Mouse (Mus musculus) hindbrain, embryonic 11.5 days (tissue): ENCODE results near the gene Bcl2a1c. TPM values are rescaled to one million over a fixed set of nuclear protein-coding genes. Genes with fewer than 3 reads are reported as not detected.
"Not testable (repeated sequence)": the region's sequence is repeated elsewhere in the genome, so short reads cannot be mapped to it uniquely, and the experiment has no call there.

Source experiments
- ATAC-seq: fragments of 200-750 bp; cut with Nextera tagmentation; 2 replicates; pipeline ENCODE4 v1.8.0; 2017; ENCODE audit warnings: mild to moderate bottlenecking, moderate TSS enrichment, moderate library complexity; ENCODE audit not compliant: low FRiP score
- DNase-seq: peaks from one replicate; pipeline ENCODE4 v3.0.0-alpha.2; 2015; ENCODE audit warnings: low spot score
- H3K27ac ChIP-seq: fragments of 300-500 bp; sonication (generic); 2 replicates; pipeline ENCODE4 v1.5.1; 2014; ENCODE audit warnings: mild to moderate bottlenecking, low read depth, low read length
- H3K27me3 ChIP-seq: fragments of 300-500 bp; sonication (generic); 2 replicates; pipeline ENCODE4 v1.6.1; 2014; ENCODE audit warnings: mild to moderate bottlenecking, low read length, moderate library complexity, mixed read lengths; ENCODE audit not compliant: control insufficient read depth, insufficient read depth
- H3K36me3 ChIP-seq: fragments of 300-500 bp; sonication (generic); 2 replicates; pipeline ENCODE4 v1.6.1; 2014; ENCODE audit warnings: mild to moderate bottlenecking, low read length, moderate library complexity, mixed read lengths; ENCODE audit not compliant: control insufficient read depth, insufficient read depth
- H3K4me1 ChIP-seq: fragments of 300-500 bp; sonication (generic); replicated peaks from 2 replicates; pipeline ENCODE4 v1.6.1; 2014; ENCODE audit warnings: low read length, mixed read lengths; ENCODE audit not compliant: control insufficient read depth, insufficient read depth
- H3K4me2 ChIP-seq: fragments of 300-500 bp; sonication (generic); replicated peaks from 2 replicates; pipeline ENCODE4 v1.6.1; 2014; ENCODE audit warnings: mild to moderate bottlenecking, low read depth, low read length
- H3K4me3 ChIP-seq: fragments of 300-500 bp; sonication (generic); 2 replicates; pipeline ENCODE4 v1.5.1; 2014; ENCODE audit warnings: low read depth, low read length
- H3K9ac ChIP-seq: fragments of 300-500 bp; sonication (generic); 2 replicates; pipeline ENCODE4 v1.6.1; 2014; ENCODE audit warnings: low read depth, low read length
- H3K9me3 ChIP-seq: fragments of 300-500 bp; sonication (generic); 2 replicates; pipeline ENCODE4 v1.6.1; 2016; ENCODE audit warnings: low read length; ENCODE audit not compliant: control insufficient read depth
- WGBS: fragments of 180-500 bp; shearing (Covaris S2); extraction: QIAGEN DNeasy Blood & Tissue Kit; methylation state at CpG from one replicate; pipeline ENCODE4 v1.1.7; 2014; 5-methylcytosine and 5-hydroxymethylcytosine counted together
- polyA plus RNA-seq: library from polyadenylated mRNA; unstranded; fragments of >200 nt; fragmentation: Nextera tagmentation; extraction: Ambion mirVana; gene quantifications from 2 replicates; pipeline ENCODE4 v1.2.1, GENCODE M21; 2014

The Bcl2a1c gene
- polyA plus RNA-seq, 1 experiment from 2014 or later: not detected

- WGBS: 27% methylated on average over 5 of the region's 5 CpGs
These were observed 41.8 kb downstream of the Bcl2a1c start for GRCm38 (mm10) chr9:114371717-114372116.

GRCm38 (mm10) chr9:114375276-114375962 lies 45.5 kb downstream of the Bcl2a1c start:
- no peak for DNase-seq
- H3K4me1 ChIP-seq: no peaks in the 10 kb centered on the region
- H3K4me2 ChIP-seq: no peak overlapping the region
- H3K27ac ChIP-seq: no peak overlapping the region
- H3K9me3 ChIP-seq: no peaks in the 10 kb centered on the region
- no peak overlapping the region for H3K4me3 ChIP-seq
- 90% methylated on average over 10 of the region's 10 CpGs for WGBS
- no peak for ATAC-seq
- H3K9ac ChIP-seq: no peak overlapping the region
- H3K27me3 ChIP-seq: no peaks in the 10 kb centered on the region
- H3K36me3 ChIP-seq: no peaks in the 10 kb centered on the region

More at GRCm38 (mm10) chr9:114371717-114372116, 41.8 kb downstream of the Bcl2a1c start:
- H3K4me3 ChIP-seq, H3K9me3 ChIP-seq, H3K4me1 ChIP-seq, H3K27ac ChIP-seq, H3K9ac ChIP-seq, H3K4me2 ChIP-seq, DNase-seq, H3K27me3 ChIP-seq, ATAC-seq, H3K36me3 ChIP-seq: not testable (repeated sequence)

- no peaks in the 10 kb centered on the region for H3K9me3 ChIP-seq
- ATAC-seq: no peak
- no peaks in the 10 kb centered on the region for H3K4me1 ChIP-seq
- DNase-seq: no peak
- H3K9ac ChIP-seq: no peak overlapping the region
- 96% methylated on average over 10 of the region's 10 CpGs for WGBS
- no peak overlapping the region for H3K4me2 ChIP-seq
- H3K27me3 ChIP-seq: no peaks in the 10 kb centered on the region
- no peak overlapping the region for H3K27ac ChIP-seq
- H3K36me3 ChIP-seq: no peaks in the 10 kb centered on the region
- H3K4me3 ChIP-seq: no peak overlapping the region
These were observed 47.2 kb downstream of the Bcl2a1c start for GRCm38 (mm10) chr9:114377168-114377567.

DNA sequence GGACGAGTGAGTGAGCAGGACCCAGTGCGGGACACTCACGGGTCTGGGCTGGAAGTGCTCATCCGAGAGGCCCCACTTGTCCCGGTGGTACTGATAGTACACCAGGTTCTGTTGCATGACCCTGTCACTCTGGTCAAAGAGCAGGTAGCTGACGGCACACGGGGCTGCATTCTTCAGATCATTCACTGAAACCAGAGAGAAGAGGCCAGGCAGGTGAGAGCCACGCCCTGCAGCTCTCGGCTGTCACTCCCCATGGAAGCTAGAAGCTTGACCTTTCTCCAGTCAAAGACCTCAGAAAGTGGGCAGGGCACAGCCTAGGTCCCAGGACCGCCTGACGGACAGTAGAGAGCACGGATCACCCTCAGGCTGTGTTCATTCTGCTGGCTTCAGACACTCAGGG lies 49.9 kb downstream of the Bcl2a1c start:
- H3K36me3 ChIP-seq: no peaks in the 10 kb centered on the region
- no peak overlapping the region for H3K9ac ChIP-seq
- no peaks in the 10 kb centered on the region for H3K4me1 ChIP-seq
- DNase-seq (no peak), ATAC-seq (no peak)
- WGBS: 85% methylated on average over 12 of the region's 12 CpGs
- no peak overlapping the region for H3K4me2 ChIP-seq
- no peaks in the 10 kb centered on the region for H3K9me3 ChIP-seq
- H3K27ac ChIP-seq: no peak overlapping the region
- no peak overlapping the region for H3K4me3 ChIP-seq
- no peaks in the 10 kb centered on the region for H3K27me3 ChIP-seq

Other genes starting within 250 kb of the Bcl2a1c start
- gene Crtap, start 60.5 kb downstream of the Bcl2a1c start, polyA plus RNA-seq: 56.5 and 57.8 TPM in 2 replicates
- 21.9 and 26.6 TPM in 2 replicates for gene Glb1, start 70.9 kb downstream of the Bcl2a1c start, polyA plus RNA-seq
- gene Tmppe, start 71.0 kb downstream of the Bcl2a1c start, polyA plus RNA-seq: 2.4 and 3.1 TPM in 2 replicates
- gene Ccr4, start 174.8 kb downstream of the Bcl2a1c start, polyA plus RNA-seq: not detected in 2 replicates
- gene C130032M10Rik, start 185.6 kb downstream of the Bcl2a1c start, polyA plus RNA-seq: not detected in 2 replicates
- gene Trim71, start 234.2 kb downstream of the Bcl2a1c start, polyA plus RNA-seq: 1.9 and 2.7 TPM in 2 replicates